In the genomic region with DNA sequence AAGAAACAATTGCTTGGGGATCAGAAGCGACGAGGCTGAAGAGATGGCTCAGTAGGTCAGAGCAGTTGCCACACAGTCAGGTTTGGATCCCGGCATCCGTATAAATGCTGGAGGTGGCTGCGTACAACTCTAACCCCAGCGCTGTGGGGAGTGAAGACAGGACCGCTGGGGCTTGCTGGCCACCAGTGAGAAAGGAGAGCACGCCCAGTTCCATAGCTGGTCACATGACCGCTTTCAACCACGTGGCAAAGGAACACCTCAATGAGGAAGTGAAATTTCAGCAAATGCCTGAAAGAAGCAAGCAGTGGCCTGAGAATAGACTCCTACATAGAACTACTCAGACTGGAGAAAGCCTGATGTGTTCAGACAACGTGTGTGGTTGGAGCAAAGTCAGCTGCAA, we compare ENCODE assay signal across 9 mouse cellular contexts.
DNase-seq lines count a peak whose midpoint lies in the region; ATAC-seq and TF ChIP-seq lines count a peak whose summit lies in the region.
"Had no signal": no experiment of that assay in that cellular context is flagged by ENCODE, and none has a peak within 500 bp of the region (broad histone marks: within the 10 kb centered on the region; RNA-seq: fewer than 3 reads in every experiment).

No protein-coding gene starts in this region.

- H3K4me2 ChIP-seq in intestine, embryonic 16.5 days (ENCODE audit: low read depth, low read length) = no peak overlapping the region
- H3K4me2 ChIP-seq in midbrain, postnatal 0 days (ENCODE audit: low read depth, low read length, poor library complexity, severe bottlenecking) = no peak overlapping the region

- H3K36me3 ChIP-seq in intestine, embryonic 16.5 days (ENCODE audit: control insufficient read depth, insufficient read depth, low read length) = no peaks in the 10 kb centered on the region
- H3K36me3 ChIP-seq in midbrain, postnatal 0 days (ENCODE audit: insufficient read depth, low read length) = no peaks in the 10 kb centered on the region

- H3K9ac ChIP-seq in intestine, embryonic 16.5 days (ENCODE audit: low read depth, low read length) = no peak overlapping the region
- H3K9ac ChIP-seq in midbrain, postnatal 0 days (replicated peaks; ENCODE audit: low read length, poor library complexity, severe bottlenecking) = no peak overlapping the region

- H3K4me1 ChIP-seq in intestine, embryonic 16.5 days (ENCODE audit: control insufficient read depth, insufficient read depth, low read length) = no peaks in the 10 kb centered on the region; the same call in 1 of the 2 replicates
- 0 out of 2 replicates have a peak, but pooled peaks cover 2% of the 10 kb centered on the region for H3K4me1 ChIP-seq in midbrain, postnatal 0 days (ENCODE audit: insufficient read depth, low read length)

- no peak for TF ChIP-seq CTCF in layer of hippocampus, adult 2 months (conservative IDR thresholded peaks at IDR 0.05)
- no peak for TF ChIP-seq CTCF in midbrain, postnatal 0 days (IDR thresholded peaks at IDR 0.05)

- peak overlapping the region; percentile 28; the same call in 1 of the 2 replicates for H3K27ac ChIP-seq in layer of hippocampus, adult 2 months
- no peak overlapping the region for H3K27ac ChIP-seq in intestine, embryonic 16.5 days (ENCODE audit: low read length)
- H3K27ac ChIP-seq in midbrain, postnatal 0 days (ENCODE audit: low read depth, low read length) = no peak overlapping the region

- DNase-seq in adrenal gland, adult (ENCODE audit: inconsistent age in 2 of 2, low spot score in 1 of 2) = peak; percentile 36 to 58
- DNase-seq in adrenal gland, postnatal 10 days = no peak
- no peak for DNase-seq in layer of hippocampus, adult 2 months (ENCODE audit: low spot score in 2 of 2)
- DNase-seq in layer of hippocampus, adult 8-10 months (ENCODE audit: low spot score in 2 of 2) = no peak
- peak; percentile 50 for DNase-seq in retina, embryonic 14.5 days (ENCODE audit: low spot score)
- no peak for DNase-seq in embryo, embryonic 10.5 days (ENCODE audit: low spot score)
- no peak for DNase-seq in midbrain, postnatal 0 days (ENCODE audit: low spot score)

- WGBS in intestine, embryonic 16.5 days = 79% methylated on average over 11 of the region's 11 CpGs
- WGBS in midbrain, postnatal 0 days = 69% methylated on average over 11 of the region's 11 CpGs

- H3K4me3 ChIP-seq in layer of hippocampus, adult 2 months = no peak overlapping the region; the same call in 1 of the 2 replicates
- no peak overlapping the region for H3K4me3 ChIP-seq in intestine, embryonic 16.5 days (ENCODE audit: low read length)
- H3K4me3 ChIP-seq in midbrain, postnatal 0 days (ENCODE audit: low read depth, low read length) = no peak overlapping the region
- H3K4me3 ChIP-seq: erythroblast, embryonic 14.5 days had no signal

- ATAC-seq in intestine, embryonic 16.5 days = peak; percentile 60
- ATAC-seq in midbrain, postnatal 0 days (ENCODE audit: low FRiP score) = no peak

- no peaks in the 10 kb centered on the region for H3K9me3 ChIP-seq in intestine, embryonic 16.5 days (ENCODE audit: control insufficient read depth, low read length)
- H3K9me3 ChIP-seq in midbrain, postnatal 0 days (ENCODE audit: low read length) = no peaks in the 10 kb centered on the region

- H3K27me3 ChIP-seq in intestine, embryonic 16.5 days (replicated peaks; ENCODE audit: control insufficient read depth, insufficient read depth, low read length) = no peaks in the 10 kb centered on the region
- no peaks in the 10 kb centered on the region for H3K27me3 ChIP-seq in midbrain, postnatal 0 days (ENCODE audit: insufficient read depth, low read length)

Comparison
In these comparisons a context has a peak if more than half of its experiments do, and no peak if none do; other contexts are left out.
1. DNase-seq: peak in adrenal gland, adult (2 of 2) and retina, embryonic 14.5 days (single experiment); none in adrenal gland, postnatal 10 days (single experiment), layer of hippocampus, adult 2 months (0 of 2), layer of hippocampus, adult 8-10 months (0 of 2), embryo, embryonic 10.5 days (single experiment) and midbrain, postnatal 0 days (single experiment).